Mouse (Mus musculus): ENCODE results near the gene Ifih1.
A peak's percentile ranks its signal among the peaks of the same experiment; 100 is the strongest.

The Ifih1 gene

DNA sequence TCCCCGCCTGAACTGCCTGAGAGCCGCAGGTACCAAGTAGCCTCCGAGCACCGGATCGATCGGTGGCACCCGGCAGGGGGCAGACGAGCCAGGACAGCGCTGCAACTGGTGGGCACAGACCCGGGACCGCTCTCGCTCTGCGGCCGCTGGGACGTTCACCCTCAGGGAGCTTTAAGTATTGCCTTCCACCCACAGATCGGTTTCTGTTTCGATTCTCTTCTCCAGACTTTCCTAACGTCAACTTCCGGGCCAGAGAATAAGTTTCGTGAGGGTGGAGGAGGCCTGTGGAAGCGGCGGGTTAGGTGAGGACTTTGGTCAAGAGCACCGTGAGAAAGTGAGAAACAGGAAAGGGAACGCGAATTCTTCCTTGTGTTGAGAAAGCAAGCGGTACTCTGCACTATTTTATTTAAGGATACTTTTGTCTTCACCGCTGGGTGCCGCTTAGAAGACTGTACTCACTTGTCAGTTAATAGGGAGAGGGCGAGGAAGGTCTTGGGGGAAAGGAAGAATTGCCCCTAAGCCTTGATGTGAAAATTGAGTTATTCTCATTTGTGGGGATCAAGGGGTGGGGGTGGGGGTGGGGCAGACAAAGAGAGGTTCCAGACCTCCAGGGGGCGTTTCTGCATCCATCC, at the start of gene Ifih1:
TSS of gene Ifih1 (minus strand) at position 242 of the 632 bp plus-strand sequence.
- peak; percentile 77 for DNase-seq

DNA sequence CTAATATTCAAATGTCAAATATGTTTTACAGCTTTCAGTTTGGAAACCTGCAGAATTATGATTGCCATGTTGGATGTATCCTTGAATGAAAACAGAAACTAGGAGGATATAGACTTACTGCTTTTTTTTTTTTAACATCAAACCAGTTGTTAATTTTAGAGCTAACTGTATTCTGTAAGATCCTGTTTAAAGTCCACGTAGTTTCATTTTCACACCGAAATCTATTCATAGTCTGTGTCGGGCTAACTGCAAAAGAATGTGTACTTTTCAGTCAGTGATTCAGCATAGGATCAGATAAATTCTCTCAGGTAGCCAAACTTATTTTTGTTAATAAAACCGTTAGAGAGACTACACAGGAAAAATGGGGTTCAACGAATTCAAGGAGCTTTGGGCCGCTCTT, 39.9 kb upstream of the Ifih1 start:
- no peak for DNase-seq

DNA sequence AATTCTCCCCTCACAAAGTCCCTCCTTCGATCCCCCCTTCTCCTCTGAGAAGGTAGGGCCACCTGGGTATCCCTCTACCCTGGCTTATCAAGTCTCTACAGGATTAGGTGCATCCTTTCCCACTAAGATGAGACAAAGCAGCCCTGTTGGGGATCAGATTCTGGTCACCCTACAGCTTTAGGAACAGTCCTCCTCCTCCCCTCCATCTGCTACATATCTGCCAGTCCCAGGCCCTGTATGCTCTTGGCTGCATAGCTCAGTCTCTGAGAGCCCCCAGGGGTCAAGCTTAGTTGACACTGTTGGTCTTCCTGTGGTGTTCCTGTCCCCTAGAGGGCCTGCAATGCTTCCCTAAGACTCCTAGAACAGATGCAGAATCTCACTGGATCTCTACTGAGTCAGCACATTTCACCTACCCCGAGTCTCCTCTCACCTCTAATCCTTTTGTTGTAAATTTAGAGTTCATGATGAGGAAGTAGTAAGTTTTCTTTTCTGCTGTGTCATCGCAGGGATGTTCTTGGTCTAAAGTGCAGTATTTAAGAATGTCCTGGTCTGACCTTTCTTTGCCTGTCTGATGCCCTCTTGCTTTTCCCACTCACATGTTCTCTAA, 39.0 kb upstream of the Ifih1 start:
- DNase-seq: no peak

DNA sequence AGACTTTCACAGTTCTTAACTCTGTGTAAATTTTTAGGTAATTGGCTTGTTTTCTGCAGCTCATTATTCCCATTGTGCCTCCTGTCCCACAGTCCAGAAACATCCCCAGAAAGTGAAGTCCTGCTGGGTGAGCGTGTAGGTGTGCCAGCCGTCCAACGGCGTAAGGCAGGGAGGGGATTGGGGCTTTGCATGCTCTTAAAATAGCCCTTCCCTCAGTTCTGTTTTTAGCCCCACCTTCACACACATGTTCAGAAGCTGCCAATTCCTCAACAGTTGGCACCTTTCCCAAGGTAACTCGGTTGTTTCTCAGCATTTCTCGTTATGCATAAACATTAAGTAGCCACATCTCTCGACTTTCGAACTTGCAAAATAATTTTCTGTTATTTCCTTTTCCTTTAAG, 35.6 kb upstream of the Ifih1 start:
- no peak for DNase-seq

DNA sequence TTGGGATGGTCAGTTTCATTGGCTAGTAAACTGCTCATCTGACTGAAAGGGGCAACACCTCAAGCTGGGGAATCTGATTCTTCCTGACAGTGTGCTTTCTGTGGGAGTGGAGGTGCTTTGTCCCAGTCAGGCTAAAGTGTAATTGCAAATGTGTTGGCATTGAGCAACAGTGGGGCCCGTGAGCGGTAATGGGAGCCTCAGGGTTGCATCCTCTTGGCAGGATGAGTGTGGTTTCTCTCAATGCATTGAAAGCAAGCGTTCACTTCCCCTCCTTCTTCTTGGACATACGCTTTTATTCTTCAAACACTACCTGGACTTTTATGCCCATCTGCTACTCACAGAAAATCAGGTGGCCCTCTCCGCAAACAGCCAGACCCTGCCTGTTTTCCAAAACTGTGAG, 26.7 kb upstream of the Ifih1 start:
- DNase-seq: no peak

DNA sequence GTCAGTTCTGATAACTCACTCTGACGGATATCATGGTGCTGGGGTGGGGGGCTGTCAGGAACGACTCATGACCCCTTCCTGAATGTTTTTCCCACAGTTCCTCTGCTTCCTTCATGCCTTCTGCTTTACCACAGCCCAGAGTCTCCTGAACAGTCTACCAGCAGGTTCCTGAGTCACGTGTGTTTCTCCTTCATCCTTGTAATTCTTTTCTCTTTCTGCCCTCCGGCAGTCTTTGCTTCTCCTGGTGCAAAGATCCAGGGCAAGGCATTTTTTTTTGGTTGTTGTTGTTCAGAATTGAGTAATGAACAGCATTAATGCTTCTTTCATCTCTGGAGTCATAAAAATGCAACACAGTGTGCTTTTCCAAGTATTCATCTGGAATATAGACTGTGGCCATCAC, 24.7 kb upstream of the Ifih1 start:
- no peak for DNase-seq

DNA sequence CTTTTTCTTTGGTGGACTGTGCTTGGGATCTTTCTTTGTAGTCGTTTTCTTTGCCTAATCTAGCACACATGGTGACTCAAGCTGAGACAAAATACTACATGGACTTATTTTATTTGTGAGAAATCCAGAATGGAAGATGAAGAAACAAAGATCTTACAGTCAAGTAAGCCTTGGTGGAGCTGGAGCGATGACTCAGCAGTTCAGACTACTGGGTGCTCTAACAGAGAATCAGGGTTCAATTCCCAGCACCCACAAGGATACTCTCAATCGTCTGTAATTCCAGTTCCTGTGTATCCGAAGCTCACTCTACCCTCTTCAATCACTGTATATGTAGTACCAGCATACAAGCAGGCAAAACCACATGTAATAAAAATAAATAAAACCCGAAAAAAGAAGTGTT, 24.2 kb upstream of the Ifih1 start:
- no peak for DNase-seq

DNA sequence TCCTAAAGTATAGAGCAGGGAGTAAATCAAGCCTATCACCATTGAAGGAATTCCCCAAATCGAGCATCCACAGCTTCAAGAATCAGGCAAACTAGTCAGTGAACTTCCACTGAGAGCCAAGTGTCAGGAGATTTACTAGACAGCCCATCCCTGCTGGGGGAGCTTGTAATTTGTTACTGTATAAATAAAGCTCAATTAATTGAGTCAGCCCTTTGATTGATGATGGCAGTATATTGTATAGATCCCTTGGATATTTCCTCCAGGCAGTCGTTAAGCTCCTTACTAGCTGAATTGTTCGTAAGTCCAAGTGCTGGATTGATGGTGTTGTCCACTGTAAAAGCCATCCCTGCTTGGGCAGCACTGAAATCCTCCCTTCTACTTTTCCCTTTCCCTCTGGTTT, 23.8 kb upstream of the Ifih1 start:
- no peak for DNase-seq

DNA sequence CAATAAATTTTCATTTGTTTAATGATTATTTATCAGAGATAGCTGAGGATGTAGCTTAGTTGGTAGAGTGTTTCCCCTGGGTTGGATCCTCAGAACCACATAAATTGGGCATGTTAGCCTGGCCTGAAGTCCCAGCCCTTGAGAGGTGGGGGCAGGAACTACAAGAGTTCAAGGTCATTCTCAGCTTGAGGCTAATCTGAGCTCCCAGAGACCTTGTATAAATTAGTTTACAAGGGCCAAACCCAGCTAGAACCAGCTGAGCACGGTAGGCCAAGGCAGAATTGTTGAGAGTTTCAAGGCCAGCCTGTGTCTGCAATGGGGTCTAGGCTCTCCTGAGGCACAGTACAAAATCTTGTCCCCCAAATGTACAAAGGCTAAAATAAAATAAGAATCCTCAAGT, 19.5 kb upstream of the Ifih1 start:
- peak; percentile 16 for DNase-seq

DNA sequence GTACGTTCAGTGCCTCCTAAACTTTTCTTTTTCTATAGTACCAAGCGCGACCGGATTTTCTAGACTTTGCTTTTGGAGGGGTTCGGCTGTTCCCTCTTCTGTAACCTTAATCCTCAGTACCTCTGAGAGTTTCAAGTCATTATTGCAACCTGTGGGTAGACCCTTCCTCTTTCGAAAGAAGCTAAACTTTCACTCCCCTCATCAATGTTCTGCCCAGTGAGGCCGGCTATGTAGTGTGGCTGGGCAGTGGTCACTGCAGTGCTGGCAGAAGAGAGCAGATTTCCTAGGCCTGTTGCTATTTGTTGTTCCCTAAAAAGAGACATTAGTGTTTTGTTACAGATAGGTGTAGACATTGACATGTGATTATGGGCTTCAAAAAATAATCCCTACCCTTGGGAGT, 18.8 kb upstream of the Ifih1 start:
- DNase-seq: no peak

DNA sequence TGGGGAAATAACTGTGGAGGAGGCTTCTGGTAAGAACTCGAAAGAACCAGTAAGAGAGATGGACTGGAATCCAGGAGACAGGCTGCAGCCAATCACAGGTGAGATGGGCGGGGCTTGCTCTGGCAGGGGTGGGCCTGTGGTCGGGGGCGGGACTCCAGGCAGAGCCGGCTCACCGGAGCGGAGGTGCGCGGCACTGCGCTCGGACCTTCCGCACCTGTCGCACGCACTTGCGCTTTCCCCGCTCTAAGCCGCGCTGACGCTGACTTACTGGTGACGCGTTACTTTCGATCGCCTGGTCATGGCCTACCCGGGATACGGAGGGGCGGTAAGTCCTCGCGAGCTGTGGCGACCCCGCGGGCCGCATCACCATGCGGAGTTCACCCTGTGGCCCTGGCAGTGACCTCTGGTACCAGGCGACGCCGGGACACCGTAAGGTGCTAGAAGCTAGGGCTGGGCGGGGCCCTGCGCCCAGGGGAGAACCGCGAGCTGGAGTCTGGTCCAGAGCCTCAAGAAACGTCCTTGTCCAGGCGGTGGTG, 18.1 kb upstream of the Ifih1 start, which contains the start of gene Gca:
TSS of gene Gca (plus strand) at position 151 of the 536 bp plus-strand sequence.
- peak; percentile 85 for DNase-seq

DNA sequence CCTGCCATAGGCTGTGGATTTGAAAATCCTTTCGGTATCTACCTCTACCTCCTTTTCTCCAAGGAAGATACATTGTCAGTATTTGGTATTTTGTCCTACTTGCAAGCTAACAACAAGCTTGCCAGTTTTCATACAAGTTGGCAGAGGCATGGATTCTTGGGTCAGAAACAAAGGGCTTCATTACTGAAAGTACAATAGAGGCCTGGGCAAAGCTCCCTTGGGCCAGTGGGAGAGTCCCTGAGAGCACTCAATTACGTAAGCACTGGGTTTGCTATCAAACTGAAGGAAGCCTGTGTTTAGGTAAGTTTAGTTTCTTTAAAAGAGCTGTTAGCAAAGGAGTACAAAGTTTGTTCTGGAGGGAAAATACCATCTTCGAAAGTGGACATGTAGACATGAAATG, 16.5 kb upstream of the Ifih1 start:
- no peak for DNase-seq

DNA sequence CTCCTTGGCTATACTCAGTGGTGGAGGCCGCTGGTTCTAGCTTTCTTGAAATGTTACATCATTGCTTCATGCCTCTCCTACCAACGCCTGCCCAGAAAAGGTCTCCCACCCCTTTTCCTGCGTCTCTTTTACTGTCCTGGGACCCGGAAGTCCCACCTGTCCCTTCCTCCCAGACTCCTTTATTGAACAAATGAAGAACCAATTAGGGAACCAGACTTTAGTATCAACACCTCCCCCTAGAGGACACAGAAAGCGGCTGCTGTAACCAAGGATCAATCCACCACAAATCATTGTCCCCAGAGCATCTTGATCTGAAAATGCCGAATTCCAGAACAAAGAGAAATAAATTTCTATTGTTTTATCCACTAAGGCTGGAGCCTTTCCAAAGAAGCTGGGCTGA, 14.5 kb upstream of the Ifih1 start:
- DNase-seq: no peak

DNA sequence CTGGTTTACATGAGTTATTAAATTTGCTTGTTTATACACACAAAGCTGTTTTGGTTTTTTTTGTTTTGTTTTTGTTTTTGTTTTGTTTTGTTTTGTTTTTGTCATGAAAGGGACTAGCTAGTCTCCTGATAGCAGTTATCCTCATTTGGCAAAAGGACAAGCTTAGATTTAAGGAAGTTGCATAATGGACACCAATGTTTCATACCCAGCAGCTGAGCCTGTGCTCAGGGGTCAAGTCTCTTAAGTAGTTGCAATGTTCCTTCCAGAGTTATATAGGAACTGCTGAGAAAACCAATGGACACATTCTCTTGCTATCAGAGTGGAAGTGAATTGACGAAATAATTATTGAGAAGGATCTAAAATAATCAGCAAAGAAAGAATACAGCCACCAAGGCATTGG, 10.0 kb upstream of the Ifih1 start:
- no peak for DNase-seq

DNA sequence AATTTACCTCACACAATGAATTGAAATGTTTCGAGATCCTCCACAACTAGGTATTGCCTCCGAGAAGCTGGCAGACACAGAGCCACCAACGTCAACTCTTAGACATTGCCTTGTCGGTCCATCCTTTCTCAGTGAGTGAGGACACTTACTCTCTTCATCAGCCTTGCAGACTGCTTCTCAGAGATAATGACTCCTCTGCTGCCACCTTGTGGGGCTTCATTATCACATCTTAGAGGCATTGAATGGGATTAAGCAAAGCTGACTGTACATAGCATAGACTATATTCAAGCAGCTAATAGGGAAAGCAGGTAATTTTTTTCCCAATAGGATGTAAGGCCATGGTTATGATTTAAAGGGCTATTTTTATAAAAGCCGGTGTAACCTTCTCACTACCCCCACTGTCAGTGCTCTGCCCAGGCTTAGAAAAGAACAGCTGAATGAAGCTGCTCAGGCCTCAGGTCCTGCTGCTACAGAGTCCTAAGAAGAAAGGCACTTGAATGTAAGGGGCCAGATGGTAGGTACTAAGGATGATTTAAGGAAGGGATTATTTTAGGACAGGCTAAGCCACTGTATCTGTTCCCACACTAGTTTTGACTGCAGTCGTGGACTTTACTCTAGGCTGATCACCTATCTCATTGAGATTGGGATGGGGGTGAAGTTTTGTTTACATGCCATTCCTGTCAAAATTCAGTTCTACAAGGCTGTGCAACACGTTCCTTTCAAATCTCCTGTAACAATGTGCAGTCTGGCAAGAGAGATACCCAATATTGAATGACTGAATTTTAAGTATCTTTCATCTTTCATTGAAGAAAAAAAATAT, 8.7 kb upstream of the Ifih1 start:
- DNase-seq: peak; percentile 65

DNA sequence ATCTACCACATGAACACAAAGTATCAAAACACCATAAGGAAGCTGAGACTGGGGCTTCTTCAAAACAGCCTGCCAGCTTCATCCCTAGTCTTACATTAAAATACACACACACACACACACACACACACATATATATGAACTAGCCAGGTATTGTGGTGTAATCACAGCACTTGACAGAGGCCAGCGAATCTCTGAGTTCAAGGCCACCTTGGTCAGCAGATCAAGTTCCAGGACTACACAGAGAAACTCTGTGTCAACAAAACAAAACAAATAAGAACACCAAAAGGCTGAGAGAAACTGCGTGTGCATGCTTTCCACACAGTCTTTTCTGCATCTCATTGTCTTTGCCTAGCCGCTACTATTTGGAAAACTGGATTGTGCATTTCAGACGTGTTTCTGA, 6.4 kb upstream of the Ifih1 start:
- DNase-seq: no peak

DNA sequence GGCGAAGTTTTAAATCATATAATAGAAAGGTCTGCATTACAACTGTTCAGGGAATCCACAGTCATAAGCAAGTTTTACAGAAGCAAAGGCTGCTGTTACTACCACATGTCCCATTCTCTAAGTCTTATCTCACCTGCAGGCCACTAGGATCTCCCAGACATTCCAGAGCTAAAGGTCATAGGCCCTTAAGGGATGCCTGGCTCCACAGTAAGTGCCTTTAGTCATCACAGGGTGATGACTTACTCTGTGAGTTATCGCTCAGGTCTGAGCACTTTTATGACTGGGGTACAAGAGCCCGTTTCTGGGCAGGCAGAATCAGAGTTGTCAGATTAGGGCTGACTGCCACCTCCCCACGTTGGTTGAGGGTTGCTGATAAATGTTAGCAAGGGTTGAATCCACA, 5.8 kb upstream of the Ifih1 start:
- no peak for DNase-seq

DNA sequence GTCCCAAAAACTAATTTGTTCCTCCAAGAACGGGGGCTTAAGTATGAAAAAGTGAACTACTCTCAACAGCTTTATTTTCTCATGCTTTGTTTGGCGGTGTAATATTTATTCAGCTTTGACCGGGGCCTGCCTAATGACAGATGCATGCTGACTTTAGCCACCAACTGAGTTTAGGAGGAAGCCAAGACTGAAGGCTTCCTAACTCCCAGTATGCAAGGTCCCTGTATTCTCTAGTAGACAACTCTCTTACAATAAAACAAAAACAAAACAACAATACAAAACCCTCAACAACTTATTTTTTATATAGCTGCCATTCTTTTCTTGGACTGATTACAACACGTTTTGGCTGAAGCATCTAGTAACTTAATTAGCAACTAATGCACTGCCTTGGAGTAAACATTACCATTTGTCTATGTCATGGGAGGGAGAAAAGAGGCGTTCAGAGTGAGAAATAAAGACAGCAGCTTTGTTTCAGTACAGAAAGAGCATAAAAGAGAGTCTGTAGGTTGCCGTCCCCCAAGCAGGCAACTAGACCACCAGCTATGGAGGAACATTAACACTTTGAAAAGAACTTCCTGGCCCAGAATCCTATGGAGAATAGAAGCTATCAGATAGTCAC, 725 bp upstream of the Ifih1 start:
- no peak for DNase-seq

DNA sequence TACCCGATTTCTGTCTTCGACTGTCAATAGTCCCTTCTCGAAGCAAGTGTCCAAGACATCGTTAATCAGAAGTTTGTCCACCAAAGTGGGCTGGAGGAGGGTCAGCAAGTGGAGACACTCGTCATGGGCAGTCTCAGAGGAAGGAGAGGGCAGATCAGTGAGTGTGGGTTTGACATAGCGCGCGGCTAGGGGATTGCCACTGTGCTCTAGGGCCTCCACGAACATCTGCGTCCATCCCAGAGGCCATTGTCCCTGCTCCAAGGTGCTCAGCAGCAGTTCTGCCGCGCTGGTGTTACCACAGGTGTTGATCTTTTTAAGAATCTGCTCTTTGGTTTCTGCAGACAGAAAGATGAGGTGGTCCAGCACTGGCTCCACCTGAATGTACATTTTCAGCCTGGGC, 580 bp downstream of the Ifih1 start:
- DNase-seq: peak; percentile 43

DNA sequence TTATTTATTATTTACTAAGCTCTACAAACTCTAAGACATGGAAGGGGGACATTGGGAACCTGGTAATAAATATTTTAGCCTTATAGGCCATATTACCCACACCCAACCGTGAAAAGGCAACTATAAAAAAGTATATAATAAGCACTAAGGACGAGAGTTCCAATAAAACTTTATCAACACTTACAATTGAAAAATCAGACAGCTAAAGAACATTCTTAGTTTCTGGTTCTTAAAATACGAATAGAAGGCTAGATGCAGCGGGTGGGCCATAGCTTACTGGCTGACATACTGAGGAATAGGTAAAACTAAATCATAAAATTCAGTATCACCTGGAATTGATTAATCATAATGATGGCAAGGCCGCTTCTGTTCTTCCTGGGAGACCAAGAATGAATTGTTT, 1.2 kb downstream of the Ifih1 start:
- no peak for DNase-seq

DNA sequence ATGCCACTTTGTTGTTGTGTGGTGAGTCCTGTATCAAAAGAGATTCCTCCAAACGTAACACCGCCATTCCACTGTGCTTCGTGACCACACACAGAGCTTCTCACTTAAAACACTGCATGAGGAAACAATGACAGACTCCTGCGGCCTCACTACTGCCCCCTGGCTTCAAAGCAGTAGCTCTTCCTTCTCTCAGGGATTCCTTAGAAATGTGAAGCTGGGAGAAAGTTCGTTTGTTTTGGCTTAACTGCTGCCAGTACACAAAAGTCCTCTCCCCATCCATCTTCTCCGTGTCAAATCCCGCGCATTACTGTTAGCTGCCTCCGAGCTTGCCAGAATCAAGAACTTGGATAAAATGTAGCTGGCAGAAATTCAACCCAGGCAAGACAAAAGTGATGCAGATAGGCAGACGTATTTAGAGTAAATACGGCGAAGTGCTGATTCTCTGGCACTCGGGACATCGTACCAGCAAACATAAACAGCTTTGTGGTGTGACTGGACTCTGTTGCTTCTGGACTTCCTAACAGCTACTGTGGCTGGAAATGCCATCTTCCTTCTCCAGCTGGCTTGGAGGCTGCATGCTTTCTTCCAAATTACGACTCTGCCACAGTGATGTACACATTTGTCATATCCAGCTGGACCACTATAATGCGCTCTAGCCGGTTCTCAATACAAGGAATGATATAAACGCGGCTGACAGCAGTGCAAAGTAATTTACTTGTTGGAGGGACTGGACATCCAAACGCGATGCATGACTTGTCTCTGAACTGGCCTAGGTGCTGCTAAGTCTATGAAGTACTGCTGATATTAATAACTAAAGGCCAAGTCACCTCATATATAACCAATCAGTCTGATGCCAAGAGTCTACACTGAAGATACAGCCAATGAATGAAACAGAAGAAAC, 2.4 kb downstream of the Ifih1 start:
- DNase-seq: peak; percentile 21

DNA sequence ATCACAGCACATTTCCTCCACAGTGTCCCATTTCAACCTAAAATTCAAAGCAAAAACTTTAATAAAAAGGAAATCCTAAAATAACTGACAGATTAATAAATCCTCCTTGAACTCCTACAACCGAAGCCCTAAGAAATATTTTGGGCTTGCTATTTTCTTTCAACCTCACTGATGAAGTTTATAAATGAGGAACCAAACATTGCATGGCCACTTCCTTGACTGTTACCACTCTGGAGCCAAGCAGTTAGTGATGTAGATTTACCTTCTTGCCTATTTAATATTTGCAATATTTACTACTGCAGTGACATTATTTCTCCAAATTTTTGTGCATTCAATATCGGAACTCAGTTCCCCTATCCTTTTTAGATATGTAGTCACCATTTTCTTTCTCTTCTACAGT, 6.2 kb downstream of the Ifih1 start:
- DNase-seq: no peak
